Mouse (Mus musculus) megakaryocyte, embryonic 14.5 days (primary cell): ENCODE measurements around the gene Vps52. TPM values are rescaled to one million over a fixed set of nuclear protein-coding genes. Genes with fewer than 3 reads are reported as not detected.
A peak's percentile ranks its signal among the peaks of the same experiment; 100 is the strongest.

Source experiments
- H3K27me3 ChIP-seq: replicated peaks from 2 replicates; pipeline ENCODE3; 2012; ENCODE audit warnings: inconsistent platforms
- H3K36me3 ChIP-seq: replicated peaks from 2 replicates; pipeline ENCODE3; 2012; ENCODE audit warnings: low read length, inconsistent platforms, mixed read lengths
- H3K4me1 ChIP-seq: 2 replicates; pipeline ENCODE4 v1.6.1; 2012; ENCODE audit warnings: inconsistent platforms
- H3K4me3 ChIP-seq: replicated peaks from 2 replicates; pipeline ENCODE3; 2012; ENCODE audit warnings: moderate library complexity, mild to moderate bottlenecking, inconsistent platforms
- H3K9me3 ChIP-seq: 2 replicates; pipeline ENCODE4 v1.6.1; 2012; ENCODE audit warnings: inconsistent platforms
- FLI1 ChIP-seq: IDR thresholded peaks from 2 replicates; pipeline ENCODE4 v1.6.1; 2012; ENCODE audit warnings: low read length, inconsistent platforms, mixed read lengths
- GATA1 ChIP-seq: IDR thresholded peaks from 3 replicates; pipeline ENCODE4 v1.6.1; 2012; ENCODE audit warnings: mixed read lengths, low read length, inconsistent platforms, borderline replicate concordance
- polyA plus RNA-seq: library from polyadenylated mRNA; stranded (reverse); fragments of >175 nt; gene quantifications from 2 replicates; pipeline ENCODE4 v1.2.3, GENCODE M21; 2012; ENCODE audit warnings: low replicate concordance; ENCODE audit not compliant: insufficient read depth

Vps52 gene
- polyA plus RNA-seq: 75.8 and 138 TPM in 2 replicates

- peak within 1 kb of the TSS; percentile 98 for H3K4me3 ChIP-seq
- peaks cover 64% of the 10 kb centered on the region for H3K36me3 ChIP-seq
- H3K4me1 ChIP-seq: peaks cover 58% of the 10 kb centered on the region
- no peaks in the 10 kb centered on the region for H3K27me3 ChIP-seq
- TF ChIP-seq FLI1 (peak; percentile 92), GATA1 (no peak)
- no peaks in the 10 kb centered on the region for H3K9me3 ChIP-seq
Measured at GRCm38 (mm10) chr17:33955555-33956214, at the start of gene Vps52, which contains the start of gene Rps18. Gene Vps52 (plus strand): TSS chr17:33955812. Gene Rps18 (minus strand): TSS chr17:33956001.

GRCm38 (mm10) chr17:33908331-33909076, 47.1 kb upstream of the Vps52 start:
- peaks cover 60% of the 10 kb centered on the region for H3K4me1 ChIP-seq
- peaks cover 30% of the 10 kb centered on the region for H3K36me3 ChIP-seq
- H3K4me3 ChIP-seq: peak overlapping the region; percentile 92
- no peaks in the 10 kb centered on the region for H3K27me3 ChIP-seq
- no peak for TF ChIP-seq FLI1
- TF ChIP-seq GATA1: no peak
- H3K9me3 ChIP-seq: no peaks in the 10 kb centered on the region

- Histone ChIP-seq H3K4me1 (peaks cover 63% of the 10 kb centered on the region), H3K9me3 (no peaks in the 10 kb centered on the region), H3K4me3 (peak within 1 kb of the TSS; percentile 92), H3K27me3 (no peaks in the 10 kb centered on the region), H3K36me3 (peaks cover 37% of the 10 kb centered on the region)
- peak; percentile 93; the same call in 1 of the 2 replicates for TF ChIP-seq FLI1
- no peak for TF ChIP-seq GATA1
Measured at GRCm38 (mm10) chr17:33909077-33909868, 46.3 kb upstream of the Vps52 start, which contains the start of gene Daxx. Gene Daxx (plus strand): TSS chr17:33909414.

- TF ChIP-seq FLI1 (no peak), GATA1 (no peak)
- H3K36me3 ChIP-seq: peaks cover 43% of the 10 kb centered on the region
- H3K4me1 ChIP-seq: peaks cover 68% of the 10 kb centered on the region
- no peaks in the 10 kb centered on the region for H3K9me3 ChIP-seq
- no peaks in the 10 kb centered on the region for H3K27me3 ChIP-seq
- H3K4me3 ChIP-seq: peak overlapping the region; percentile 92
Measured at GRCm38 (mm10) chr17:33909869-33910250, 45.8 kb upstream of the Vps52 start.

GRCm38 (mm10) chr17:33910346-33911051, 45.1 kb upstream of the Vps52 start:
- H3K9me3 ChIP-seq: no peaks in the 10 kb centered on the region
- peak overlapping the region; percentile 92 for H3K4me3 ChIP-seq
- no peaks in the 10 kb centered on the region for H3K27me3 ChIP-seq
- H3K4me1 ChIP-seq: peaks cover 75% of the 10 kb centered on the region
- peaks cover 47% of the 10 kb centered on the region for H3K36me3 ChIP-seq
- TF ChIP-seq FLI1: no peak

- Histone ChIP-seq H3K4me1 (peaks cover 76% of the 10 kb centered on the region), H3K9me3 (no peaks in the 10 kb centered on the region), H3K27me3 (no peaks in the 10 kb centered on the region), H3K4me3 (peak overlapping the region; percentile 10), H3K36me3 (peaks cover 47% of the 10 kb centered on the region)
- TF ChIP-seq FLI1 (no peak), GATA1 (no peak)
Measured at GRCm38 (mm10) chr17:33911052-33911812, 44.4 kb upstream of the Vps52 start.

GRCm38 (mm10) chr17:33911813-33912414, 43.7 kb upstream of the Vps52 start:
- peaks cover 78% of the 10 kb centered on the region for H3K4me1 ChIP-seq
- H3K36me3 ChIP-seq: peaks cover 50% of the 10 kb centered on the region
- no peaks in the 10 kb centered on the region for H3K9me3 ChIP-seq
- H3K27me3 ChIP-seq: no peaks in the 10 kb centered on the region
- no peak for TF ChIP-seq FLI1
- TF ChIP-seq GATA1: no peak
- H3K4me3 ChIP-seq: peak overlapping the region; percentile 10

- Histone ChIP-seq H3K27me3 (no peaks in the 10 kb centered on the region), H3K36me3 (peaks cover 63% of the 10 kb centered on the region), H3K4me3 (no peak overlapping the region), H3K4me1 (peaks cover 84% of the 10 kb centered on the region), H3K9me3 (0 out of 2 replicates have a peak, but pooled peaks cover 5% of the 10 kb centered on the region)
- no peak for TF ChIP-seq FLI1
- no peak for TF ChIP-seq GATA1
Measured at GRCm38 (mm10) chr17:33913264-33913663, 42.3 kb upstream of the Vps52 start.
